Mouse (Mus musculus): ENCODE data around the gene Hephl1. TPM values are rescaled to one million over a fixed set of nuclear protein-coding genes. Genes with fewer than 3 reads are reported as not detected.

The Hephl1 gene
- total and polyA plus RNA-seq, 3 experiments, result not detected

DNA sequence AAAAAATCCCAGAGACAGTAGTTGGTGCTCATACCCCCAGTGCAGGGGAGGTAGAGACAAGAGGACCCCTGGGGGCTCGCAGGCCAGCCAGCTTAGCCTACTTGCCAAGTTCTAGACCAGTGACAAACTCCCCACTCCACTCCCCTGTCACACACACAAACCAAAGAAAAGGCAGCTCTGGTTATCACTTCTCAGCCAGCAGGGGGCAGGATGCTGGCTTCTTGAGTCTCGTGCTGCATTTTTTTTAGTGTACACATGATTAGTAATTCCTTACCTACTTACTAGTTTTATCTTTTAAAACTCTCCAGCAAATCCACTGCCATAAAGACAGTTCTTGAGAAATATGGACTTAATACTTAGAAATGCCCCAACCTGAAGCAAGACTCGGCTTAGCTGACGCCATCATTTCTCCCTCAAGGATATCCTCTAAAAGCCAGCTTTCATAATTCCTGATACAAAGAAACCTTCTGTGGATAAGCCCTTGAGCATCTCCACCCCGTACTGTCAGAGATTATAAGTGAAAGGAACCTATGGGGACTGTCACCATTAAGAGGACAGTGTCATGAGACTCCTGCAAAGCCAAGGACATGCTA, 78.2 kb downstream of the Hephl1 start:
- Histone ChIP-seq H3K9ac (ENCODE audit: insufficient read depth, low read depth) (no peak overlapping the region), H3K27ac (ENCODE audit: insufficient read depth, low read depth) (no peak overlapping the region), H3K9me3 (replicated peaks; ENCODE audit: low read length) (peaks cover 6% of the 10 kb centered on the region), H3K4me3 (replicated peaks in 1 of 3; ENCODE audit: low read depth in 2 of 3, low read length in 2 of 3, poor library complexity in 1 of 3) (no peak overlapping the region), H3K4me2 (ENCODE audit: insufficient read depth, low read depth, poor library complexity, severe bottlenecking) (no peak overlapping the region), H3K36me3 (replicated peaks in 1 of 2; ENCODE audit: control insufficient read depth in 1 of 2, insufficient read depth in 1 of 2, low read length in 1 of 2) (peaks cover 0 to 33% of the 10 kb centered on the region in 2 experiments), H3K79me2 (replicated peaks; ENCODE audit: control insufficient read depth, extremely low read depth, insufficient read depth, poor library complexity, severe bottlenecking) (no peaks in the 10 kb centered on the region), H3K27me3 (replicated peaks) (no peaks in the 10 kb centered on the region), H3K4me1 (ENCODE audit: control insufficient read depth in 1 of 2, insufficient read depth in 2 of 2) (peaks cover 8 to 36% of the 10 kb centered on the region in 2 experiments)
- dilution Hi-C loops (cut with MboI; ENCODE audit: extremely low pct_ligation_motif_present, extremely low pct_unique_long_range_greater_than_20kb, low sequenced_read_pairs) (no loop called here), in situ Hi-C loops (cut with MboI; ENCODE audit: low pct_ligation_motif_present, low pct_unique_long_range_greater_than_20kb, low sequenced_read_pairs) (no loop called here)
- TF ChIP-seq MAZ (IDR thresholded peaks at IDR 0.05; ENCODE audit: low read depth, low read length) (no peak), IRF4 (IDR thresholded peaks at IDR 0.05; ENCODE audit: low read depth, low read length) (peak; percentile 20; the same call in 1 of the 2 replicates), ZMIZ1 (IDR thresholded peaks at IDR 0.05; ENCODE audit: low read depth, low read length) (no peak), BHLHE40 (IDR thresholded peaks at IDR 0.05; ENCODE audit: low read depth, low read length) (peak; percentile 90), MEF2A (IDR thresholded peaks at IDR 0.05; ENCODE audit: borderline replicate concordance, low read depth, low read length) (no peak), RAD21 (IDR thresholded peaks at IDR 0.05; ENCODE audit: low read depth, low read length) (peak; percentile 35), SMC3 (IDR thresholded peaks at IDR 0.05; ENCODE audit: low read depth, low read length) (peak; percentile 76), CTCF (conservative IDR thresholded peaks at IDR 0.05 in 1 of 2, IDR thresholded peaks at IDR 0.05 in 1 of 2; ENCODE audit: low read depth in 2 of 2, low read length in 2 of 2) (peak; percentile 50 to 80), ZNF384 (IDR thresholded peaks at IDR 0.05; ENCODE audit: low read depth, low read length) (peak; percentile 90), ETS1 (conservative IDR thresholded peaks at IDR 0.05; ENCODE audit: low read depth, low read length) (no peak)
- peak; percentile 53 for DNase-seq (ENCODE audit: extremely low read depth)

DNA sequence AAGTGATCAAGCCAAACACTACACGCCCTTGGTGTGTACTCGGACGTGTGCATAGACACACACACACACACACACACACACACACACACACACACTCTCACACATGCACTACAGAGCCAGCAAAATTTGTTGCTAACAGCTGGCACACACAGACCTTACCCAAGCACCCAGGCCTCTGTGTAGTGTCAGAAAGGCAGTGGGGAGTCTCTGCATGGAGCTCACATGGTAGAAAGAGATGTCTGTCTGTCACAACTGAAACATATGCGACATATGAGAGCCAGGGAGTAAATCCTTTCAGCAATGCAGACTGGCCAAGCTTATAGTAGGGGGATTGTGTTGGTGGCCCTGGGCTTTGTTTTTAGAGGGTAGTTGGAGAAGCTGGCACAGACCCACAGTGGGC, 79.1 kb downstream of the Hephl1 start:
- dilution Hi-C loops (cut with MboI; ENCODE audit: extremely low pct_ligation_motif_present, extremely low pct_unique_long_range_greater_than_20kb, low sequenced_read_pairs), result no loop called here
- H3K4me2 ChIP-seq (ENCODE audit: insufficient read depth, low read depth, poor library complexity, severe bottlenecking), result no peak overlapping the region
- H3K27ac ChIP-seq (ENCODE audit: insufficient read depth, low read depth), result no peak overlapping the region
- no peaks in the 10 kb centered on the region for H3K27me3 ChIP-seq (replicated peaks)
- TF ChIP-seq SIN3A (IDR thresholded peaks at IDR 0.05; ENCODE audit: low read length), result no peak
- TF ChIP-seq ZKSCAN1 (IDR thresholded peaks at IDR 0.05; ENCODE audit: borderline replicate concordance, low read depth, low read length), result no peak
- TF ChIP-seq USF2 (conservative IDR thresholded peaks at IDR 0.05; ENCODE audit: low read depth, low read length), result no peak
- no peak for TF ChIP-seq ETS1 (conservative IDR thresholded peaks at IDR 0.05; ENCODE audit: low read depth, low read length)
- H3K79me2 ChIP-seq (replicated peaks; ENCODE audit: control insufficient read depth, extremely low read depth, insufficient read depth, poor library complexity, severe bottlenecking), result no peaks in the 10 kb centered on the region
- peaks cover 3% of the 10 kb centered on the region for H3K9me3 ChIP-seq (replicated peaks; ENCODE audit: low read length)
- H3K4me1 ChIP-seq (ENCODE audit: control insufficient read depth in 1 of 2, insufficient read depth in 2 of 2), result peaks cover 8 to 35% of the 10 kb centered on the region in 2 experiments
- no peak for DNase-seq (ENCODE audit: extremely low read depth)
- H3K9ac ChIP-seq (ENCODE audit: insufficient read depth, low read depth), result no peak overlapping the region
- in situ Hi-C loops (cut with MboI; ENCODE audit: low pct_ligation_motif_present, low pct_unique_long_range_greater_than_20kb, low sequenced_read_pairs), result no loop called here
- H3K36me3 ChIP-seq (replicated peaks in 1 of 2; ENCODE audit: control insufficient read depth in 1 of 2, insufficient read depth in 1 of 2, low read length in 1 of 2), result peaks cover 0 to 34% of the 10 kb centered on the region in 2 experiments
- H3K4me3 ChIP-seq (replicated peaks in 1 of 3; ENCODE audit: low read depth in 2 of 3, low read length in 2 of 3, poor library complexity in 1 of 3), result no peak overlapping the region

- no peak overlapping the region for H3K4me3 ChIP-seq (replicated peaks in 1 of 3; ENCODE audit: low read depth in 2 of 3, low read length in 2 of 3, poor library complexity in 1 of 3)
- no peak for TF ChIP-seq CHD2 (IDR thresholded peaks at IDR 0.05; ENCODE audit: low read length)
- no peak for TF ChIP-seq MAFK (IDR thresholded peaks at IDR 0.05; ENCODE audit: insufficient replicate concordance, low read length)
- no peak for TF ChIP-seq EP300 (IDR thresholded peaks at IDR 0.05; ENCODE audit: low read length)
- no peak for TF ChIP-seq HCFC1 (IDR thresholded peaks at IDR 0.05; ENCODE audit: low read depth, low read length)
- no peak for TF ChIP-seq POLR2AphosphoS2 (IDR thresholded peaks at IDR 0.05; ENCODE audit: low read depth, low read length)
- TF ChIP-seq UBTF (IDR thresholded peaks at IDR 0.05; ENCODE audit: low read depth, low read length), result no peak
- TF ChIP-seq POLR2A (IDR thresholded peaks at IDR 0.05; ENCODE audit: low read depth, low read length), result no peak
- TF ChIP-seq JUN (IDR thresholded peaks at IDR 0.05; ENCODE audit: insufficient read depth, low read depth, low read length), result no peak
- TF ChIP-seq E2F4 (IDR thresholded peaks at IDR 0.05; ENCODE audit: insufficient replicate concordance, low read depth, low read length), result no peak
- TF ChIP-seq CTCF (conservative IDR thresholded peaks at IDR 0.05 in 1 of 2, IDR thresholded peaks at IDR 0.05 in 1 of 2; ENCODE audit: low read depth in 2 of 2, low read length in 2 of 2), result no peak
- TF ChIP-seq PAX5 (IDR thresholded peaks at IDR 0.05; ENCODE audit: low read length), result no peak
- TF ChIP-seq SMC3 (IDR thresholded peaks at IDR 0.05; ENCODE audit: low read depth, low read length), result no peak
- TF ChIP-seq IRF4 (IDR thresholded peaks at IDR 0.05; ENCODE audit: low read depth, low read length), result no peak
- no peak for TF ChIP-seq MEF2A (IDR thresholded peaks at IDR 0.05; ENCODE audit: borderline replicate concordance, low read depth, low read length)
- no peak for TF ChIP-seq NELFE (IDR thresholded peaks at IDR 0.05; ENCODE audit: low read depth, low read length)
- TF ChIP-seq ZNF384 (IDR thresholded peaks at IDR 0.05; ENCODE audit: low read depth, low read length), result no peak
- no peak for DNase-seq (ENCODE audit: extremely low read depth)
- dilution Hi-C loops (cut with MboI; ENCODE audit: extremely low pct_ligation_motif_present, extremely low pct_unique_long_range_greater_than_20kb, low sequenced_read_pairs), result no loop called here
- H3K9me3 ChIP-seq (replicated peaks; ENCODE audit: low read length), result no peaks in the 10 kb centered on the region
- H3K27me3 ChIP-seq (replicated peaks), result no peaks in the 10 kb centered on the region
- peaks cover 6 to 17% of the 10 kb centered on the region in 2 experiments for H3K4me1 ChIP-seq (ENCODE audit: control insufficient read depth in 1 of 2, insufficient read depth in 2 of 2)
- H3K27ac ChIP-seq (ENCODE audit: insufficient read depth, low read depth), result no peak overlapping the region
- H3K4me2 ChIP-seq (ENCODE audit: insufficient read depth, low read depth, poor library complexity, severe bottlenecking), result no peak overlapping the region
- peaks cover 0 to 50% of the 10 kb centered on the region in 2 experiments for H3K36me3 ChIP-seq (replicated peaks in 1 of 2; ENCODE audit: control insufficient read depth in 1 of 2, insufficient read depth in 1 of 2, low read length in 1 of 2)
- no peak overlapping the region for H3K9ac ChIP-seq (ENCODE audit: insufficient read depth, low read depth)
- no peaks in the 10 kb centered on the region for H3K79me2 ChIP-seq (replicated peaks; ENCODE audit: control insufficient read depth, extremely low read depth, insufficient read depth, poor library complexity, severe bottlenecking)
- in situ Hi-C loops (cut with MboI; ENCODE audit: low pct_ligation_motif_present, low pct_unique_long_range_greater_than_20kb, low sequenced_read_pairs), result no loop called here
These were observed 81.1 kb downstream of the Hephl1 start for GRCm38 (mm10) chr9:15030771-15031170.
